Mouse (Mus musculus) large intestine, adult 2 months (tissue): ENCODE measurements around the gene Cabp2. TPM values are rescaled to one million over a fixed set of nuclear protein-coding genes. Genes with fewer than 3 reads are reported as not detected.

Source experiments
- DNase-seq: peaks from one replicate; pipeline ENCODE4 v3.0.0-alpha.2; 2012; ENCODE audit warnings: low read depth, low spot score
- WGBS: fragments of 180-500 bp; shearing (Covaris S2); methylation state at CpG from one replicate; pipeline ENCODE4 v1.1.7; 2018; 5-methylcytosine and 5-hydroxymethylcytosine counted together
- polyA plus RNA-seq: library from polyadenylated mRNA; depleted of rRNA; stranded (reverse); fragments of >200 nt; gene quantifications from 2 replicates; pipeline ENCODE4 v1.2.3, GENCODE M21; 2012; rRNA removed

Cabp2 gene
- polyA plus RNA-seq, 1 experiment, result not detected

GRCm38 (mm10) chr19:4136463-4136862, 55.1 kb downstream of the Cabp2 start:
- 83% methylated on average over 5 of the region's 5 CpGs for WGBS

More at GRCm38 (mm10) chr19:4136463-4136862, 55.1 kb downstream of the Cabp2 start:
- no peak for DNase-seq

Other genes starting within 250 kb of the Cabp2 start
- 49.1 and 75.4 TPM in 2 replicates for gene Chka, start 229.8 kb upstream of the Cabp2 start, polyA plus RNA-seq
- 164 and 198 TPM in 2 replicates for gene Tcirg1, start 174.4 kb upstream of the Cabp2 start, polyA plus RNA-seq
- gene Ndufs8, start 168.8 kb upstream of the Cabp2 start, polyA plus RNA-seq, result 417 TPM in 2 replicates
- gene Aldh3b1, start 151.8 kb upstream of the Cabp2 start, polyA plus RNA-seq, result 21.4 and 45.1 TPM in 2 replicates
- gene Unc93b1, start 146.4 kb upstream of the Cabp2 start, polyA plus RNA-seq, result 123 and 160 TPM in 2 replicates
- gene Aldh3b3, start 122.9 kb upstream of the Cabp2 start, polyA plus RNA-seq, result 0.16 and 0.95 TPM in 2 replicates
- gene Aldh3b2, start 109.2 kb upstream of the Cabp2 start, polyA plus RNA-seq, result 1.3 and 2.0 TPM in 2 replicates
- gene Acy3, start 95.0 kb upstream of the Cabp2 start, polyA plus RNA-seq, result 42.5 and 88.2 TPM in 2 replicates
- gene Tbx10, start 88.8 kb upstream of the Cabp2 start, polyA plus RNA-seq, result not detected in 2 replicates
- gene Nudt8, start 81.0 kb upstream of the Cabp2 start, polyA plus RNA-seq, result 7.7 and 10.5 TPM in 2 replicates
- 1.0 and 2.2 TPM in 2 replicates for gene Gm49405, start 81.0 kb upstream of the Cabp2 start, polyA plus RNA-seq
- 6.8 and 7.3 TPM in 2 replicates for gene Doc2g, start 78.3 kb upstream of the Cabp2 start, polyA plus RNA-seq
- 152 and 205 TPM in 2 replicates for gene Ndufv1, start 68.8 kb upstream of the Cabp2 start, polyA plus RNA-seq
- 910 and 1,226 TPM in 2 replicates for gene Gstp1, start 43.6 kb upstream of the Cabp2 start, polyA plus RNA-seq
- 188 and 228 TPM in 2 replicates for gene Gstp2, start 35.6 kb upstream of the Cabp2 start, polyA plus RNA-seq
- 19.4 and 21.9 TPM in 2 replicates for gene Gstp3, start 22.0 kb upstream of the Cabp2 start, polyA plus RNA-seq
- 319 and 372 TPM in 2 replicates for gene Cdk2ap2, start 15.6 kb downstream of the Cabp2 start, polyA plus RNA-seq
- 114 and 145 TPM in 2 replicates for gene Pitpnm1, start 18.4 kb downstream of the Cabp2 start, polyA plus RNA-seq
- 62.8 and 63.6 TPM in 2 replicates for gene Aip, start 44.3 kb downstream of the Cabp2 start, polyA plus RNA-seq
- gene Gpr152, start 58.2 kb downstream of the Cabp2 start, polyA plus RNA-seq, result 0.03 TPM in 1 of 2 replicates, not detected in the other
- 0.45 and 0.88 TPM in 2 replicates for gene Cabp4, start 62.5 kb downstream of the Cabp2 start, polyA plus RNA-seq
- 385 and 500 TPM in 2 replicates for gene Coro1b, start 67.0 kb downstream of the Cabp2 start, polyA plus RNA-seq
- gene Ptprcap, start 72.0 kb downstream of the Cabp2 start, polyA plus RNA-seq, result 56.3 and 62.6 TPM in 2 replicates
- gene Rps6kb2, start 81.8 kb downstream of the Cabp2 start, polyA plus RNA-seq, result 37.5 and 49.3 TPM in 2 replicates
- gene Carns1, start 93.9 kb downstream of the Cabp2 start, polyA plus RNA-seq, result 3.2 and 3.3 TPM in 2 replicates
- 23.0 TPM in 2 replicates for gene Tbc1d10c, start 109.7 kb downstream of the Cabp2 start, polyA plus RNA-seq
- gene Ppp1ca, start 110.5 kb downstream of the Cabp2 start, polyA plus RNA-seq, result 374 and 382 TPM in 2 replicates
- 25.5 and 26.9 TPM in 2 replicates for gene Rad9a, start 120.1 kb downstream of the Cabp2 start, polyA plus RNA-seq
- 7.4 and 8.4 TPM in 2 replicates for gene Clcf1, start 132.7 kb downstream of the Cabp2 start, polyA plus RNA-seq
- not detected in 2 replicates for gene AC109138.7, start 132.8 kb downstream of the Cabp2 start, polyA plus RNA-seq
- gene Pold4, start 150.3 kb downstream of the Cabp2 start, polyA plus RNA-seq, result 116 and 130 TPM in 2 replicates
- gene Ssh3, start 187.6 kb downstream of the Cabp2 start, polyA plus RNA-seq, result 102 and 151 TPM in 2 replicates
- gene Ankrd13d, start 201.6 kb downstream of the Cabp2 start, polyA plus RNA-seq, result 2.0 and 2.4 TPM in 2 replicates
- 99.9 and 108 TPM in 2 replicates for gene Grk2, start 224.6 kb downstream of the Cabp2 start, polyA plus RNA-seq